Mouse (Mus musculus) liver, adult 2 months (tissue): ENCODE measurements around the gene Stk32c.

Experiments
- CTCF ChIP-seq: fragments of 200-500 bp; IDR thresholded peaks from 2 replicates; pipeline ENCODE4 v1.5.1; 2011; ENCODE audit warnings: low read depth, low read length, control low read depth
- POLR2A ChIP-seq: fragments of 200-500 bp; IDR thresholded peaks from 2 replicates; pipeline ENCODE4 v1.6.1; 2011; ENCODE audit warnings: low read length, control low read depth; ENCODE audit not compliant: insufficient read depth; ENCODE audit errors: extremely low read depth

GRCm38 (mm10) chr7:139096399-139096798, 116.7 kb downstream of the Stk32c start:
- TF ChIP-seq CTCF (no peak), POLR2A (no peak)
